Mouse (Mus musculus): ENCODE measurements around the gene Gstt3. TPM values are rescaled to one million over a fixed set of nuclear protein-coding genes. Genes with fewer than 3 reads are reported as not detected.

Gene Gstt3
- total RNA-seq, 2 experiments from 2014 or later, result 12.7 to 21.7 TPM

Other genes with a start within 250 kb of the Gstt3 start
- gene Lrrc75b, start 221.1 kb downstream of the Gstt3 start, total RNA-seq (2021), result 1 to 10 TPM; 1.8 to 4.0 TPM
- gene Ggt1, start 219.8 kb downstream of the Gstt3 start, total RNA-seq (2021), result 10 to 100 TPM in 1 of 2 experiments, 1 to 10 TPM in 1; 1.2 to 39.0 TPM
- 10 to 100 TPM; 11.2 to 14.0 TPM for gene Ggt5, start 192.1 kb downstream of the Gstt3 start, total RNA-seq (2021)
- gene Susd2, start 137.4 kb downstream of the Gstt3 start, total RNA-seq (2021), result 10 to 100 TPM in 1 of 2 experiments, 1 to 10 TPM in 1; 7.4 to 17.2 TPM
- gene Cabin1, start 17.1 kb downstream of the Gstt3 start, total RNA-seq (2021), result 10 to 100 TPM; 49.4 to 58.5 TPM
- gene Ddt, start 8.0 kb downstream of the Gstt3 start, total RNA-seq (2021), result 10 to 100 TPM; 57.0 to 67.9 TPM
- under 1 TPM in 1 of 2 experiments, not detected in 1; 0.82 TPM for gene Gm20441, start 460 bp downstream of the Gstt3 start, total RNA-seq (2021)
- 10 to 100 TPM; 21.1 to 30.2 TPM for gene Gstt1, start 17.2 kb upstream of the Gstt3 start, total RNA-seq (2021)
- gene Gstt4, start 41.1 kb upstream of the Gstt3 start, total RNA-seq (2021), result not detected
- gene Gstt2, start 56.0 kb upstream of the Gstt3 start, total RNA-seq (2021), result 10 to 100 TPM; 33.0 to 41.5 TPM
- 100 to 1,000 TPM; 294 to 301 TPM for gene Mif, start 78.8 kb upstream of the Gstt3 start, total RNA-seq (2021)
- gene Derl3, start 112.0 kb upstream of the Gstt3 start, total RNA-seq (2021), result 1 to 10 TPM; 3.0 to 6.0 TPM
- gene Smarcb1, start 140.2 kb upstream of the Gstt3 start, total RNA-seq (2021), result 10 to 100 TPM; 91.2 to 95.2 TPM
- gene Chchd10, start 151.7 kb upstream of the Gstt3 start, total RNA-seq (2021), result 100 to 1,000 TPM; 310 to 396 TPM
- 10 to 100 TPM; 14.7 to 19.0 TPM for gene Mmp11, start 155.1 kb upstream of the Gstt3 start, total RNA-seq (2021)
- gene Gm867, start 159.3 kb upstream of the Gstt3 start, total RNA-seq (2021), result 1 to 10 TPM in 1 of 2 experiments, under 1 TPM in 1; 0.90 to 1.8 TPM
- gene Vpreb3, start 161.6 kb upstream of the Gstt3 start, total RNA-seq (2021), result under 1 TPM; 0.53 to 0.71 TPM
- gene Gm5134, start 173.1 kb upstream of the Gstt3 start, total RNA-seq (2021), result under 1 TPM; 0.14 TPM